Mouse (Mus musculus) right cerebral cortex, postnatal 14 days (tissue): ENCODE measurements around the gene Atl2.

ENCODE experiments used
- DNase-seq: peaks from one replicate; pipeline ENCODE4 v3.0.0; 2022

The Atl2 gene

DNA sequence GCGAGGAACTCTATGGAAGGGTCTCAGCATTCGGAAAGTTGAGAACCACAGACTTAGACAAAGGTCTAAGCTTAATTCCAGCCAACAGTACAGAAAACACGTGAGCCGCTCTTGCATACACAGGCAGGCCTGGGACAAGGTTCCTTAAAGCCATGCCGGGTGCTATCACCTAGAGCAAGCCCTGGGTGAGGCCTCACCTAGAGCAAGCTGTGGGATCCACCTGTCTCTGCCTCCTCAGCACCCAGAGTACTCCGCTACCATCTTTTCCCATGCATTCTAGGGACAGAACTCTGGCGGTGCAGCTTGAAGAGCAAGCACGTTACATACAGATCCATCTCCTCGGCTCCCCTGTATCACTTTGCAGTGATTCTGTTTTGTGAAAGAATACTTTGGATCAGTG is 78.4 kb downstream of the Atl2 start:
- no peak for DNase-seq

DNA sequence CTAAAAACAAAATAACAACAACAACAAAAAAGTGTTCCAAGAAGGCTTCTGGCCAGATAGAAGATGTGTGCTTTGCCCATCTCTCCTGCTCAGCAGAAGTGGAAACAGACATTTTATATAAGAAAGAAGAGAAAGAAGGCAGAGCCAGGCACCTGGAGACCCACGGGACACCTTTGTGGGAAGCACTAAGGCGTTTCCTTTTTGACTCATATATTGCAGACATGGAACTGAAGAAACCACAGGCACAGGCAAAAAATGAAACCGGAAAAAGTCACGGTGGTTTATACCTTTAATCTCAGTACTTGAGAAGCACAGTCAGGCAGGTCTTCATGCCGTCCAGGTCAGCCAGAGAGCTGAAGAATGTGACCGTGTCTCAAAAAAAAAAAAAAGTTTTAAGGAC is 79.0 kb downstream of the Atl2 start:
- no peak for DNase-seq

DNA sequence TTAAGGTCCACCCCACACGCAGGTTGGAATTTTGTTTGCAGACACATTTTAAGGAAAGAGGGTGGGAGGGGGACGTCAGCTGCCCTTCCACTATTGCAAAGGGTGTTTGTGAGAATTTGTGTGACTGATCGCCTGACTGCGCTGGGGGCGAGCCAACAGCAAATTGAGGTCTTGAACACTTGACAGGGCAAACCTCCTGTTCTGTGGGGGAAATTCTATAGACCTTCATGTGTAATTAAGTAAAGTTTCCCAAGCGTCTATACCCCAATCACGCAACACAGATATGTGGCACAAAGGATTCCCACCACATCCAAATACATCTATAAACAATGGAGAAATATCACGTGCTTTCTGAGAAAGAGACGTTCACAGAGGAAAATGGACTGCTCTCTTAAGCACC is 85.5 kb downstream of the Atl2 start:
- DNase-seq = no peak

DNA sequence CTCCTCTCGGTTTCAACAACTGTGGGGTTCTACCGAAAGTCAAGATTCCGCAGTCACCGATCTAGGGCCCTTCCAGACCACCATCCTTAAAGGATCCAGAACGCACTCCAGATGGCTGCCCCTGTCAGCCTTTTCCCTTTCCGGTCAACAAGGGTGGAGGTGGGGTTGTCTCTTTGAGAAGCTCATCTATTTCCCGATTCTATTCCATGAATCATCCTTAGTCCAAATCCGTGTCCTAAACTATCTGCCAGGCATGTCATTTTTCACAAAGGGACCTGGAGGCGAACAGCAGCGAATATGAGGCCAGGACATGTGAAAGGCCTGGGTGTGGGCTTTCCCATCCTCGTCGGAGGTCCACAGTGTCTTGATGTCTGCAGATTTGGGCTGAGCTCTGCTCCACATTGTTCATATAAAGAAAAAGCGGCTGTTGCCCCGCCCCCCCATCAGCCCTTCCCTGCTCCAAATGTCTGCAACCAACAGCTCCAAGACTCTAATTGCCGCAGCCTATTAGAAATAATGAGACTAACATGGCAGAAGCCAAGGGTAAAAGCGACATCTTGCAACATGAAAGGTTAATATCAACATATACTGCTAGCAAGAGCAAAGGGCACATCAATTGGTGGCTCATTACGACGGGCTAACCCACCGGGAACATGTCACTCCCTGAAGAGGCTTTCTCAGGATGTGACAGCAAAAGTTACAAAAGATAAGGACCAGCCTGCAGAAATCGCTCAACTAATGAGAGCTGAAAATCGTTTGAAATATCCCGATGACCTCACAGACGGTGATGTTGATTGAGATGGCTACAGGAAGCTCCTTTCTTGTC is 86.2 kb downstream of the Atl2 start:
- DNase-seq = no peak

DNA sequence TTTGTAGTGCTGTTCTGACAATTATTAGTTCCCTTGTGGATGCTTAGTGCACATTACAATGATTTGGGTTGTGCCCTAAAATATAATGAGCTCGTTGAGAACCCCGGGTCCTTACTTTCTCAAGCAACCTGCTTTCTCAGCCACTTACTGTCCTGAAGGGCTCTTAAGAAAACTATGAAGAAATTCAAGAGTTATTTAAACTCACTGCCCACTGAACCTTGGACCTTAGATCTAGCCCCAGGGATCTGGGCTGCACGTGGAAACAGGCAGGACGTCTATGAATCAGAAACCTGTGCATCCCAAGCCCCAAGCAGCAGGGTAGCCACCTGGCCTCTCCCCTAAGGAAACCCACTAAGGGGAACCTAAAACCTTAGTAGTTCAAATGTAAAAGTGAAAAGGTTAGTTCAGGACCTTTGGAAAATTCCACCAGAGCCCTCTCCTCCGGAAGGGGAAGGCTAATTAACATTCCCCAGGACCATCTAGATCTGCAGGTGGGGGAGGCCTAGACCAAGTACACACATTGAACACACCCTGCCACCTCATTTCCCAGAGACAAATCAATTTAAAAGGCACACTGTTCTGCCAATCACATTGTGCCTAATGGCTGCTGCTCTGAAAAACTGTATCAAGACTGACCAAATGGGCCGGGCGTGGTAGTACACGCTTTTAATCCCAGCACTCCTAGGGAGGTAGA is 88.5 kb downstream of the Atl2 start:
- DNase-seq = no peak

- no peak for DNase-seq
These were observed 91.2 kb downstream of the Atl2 start for GRCm38 (mm10) chr17:79804747-79805146.

DNA sequence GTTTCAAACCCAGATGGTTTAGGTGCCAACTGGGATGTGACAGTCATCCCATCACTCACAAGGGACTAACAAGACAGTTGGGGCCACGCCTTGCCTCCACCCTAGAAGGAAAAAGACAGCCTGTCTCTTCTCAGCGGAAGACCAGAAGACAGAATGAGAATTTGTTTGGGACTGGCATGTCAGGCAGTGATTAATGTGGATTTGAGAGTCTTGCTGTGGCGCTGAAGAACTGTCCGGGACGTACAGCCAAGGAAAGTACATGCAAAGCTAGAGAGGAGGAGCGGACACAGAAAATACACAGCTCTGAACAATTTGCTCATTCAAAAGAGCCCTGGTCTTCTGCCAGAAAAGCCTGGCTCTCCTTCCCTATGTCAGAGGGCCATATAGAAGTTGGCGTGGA is 93.9 kb downstream of the Atl2 start:
- no peak for DNase-seq

DNA sequence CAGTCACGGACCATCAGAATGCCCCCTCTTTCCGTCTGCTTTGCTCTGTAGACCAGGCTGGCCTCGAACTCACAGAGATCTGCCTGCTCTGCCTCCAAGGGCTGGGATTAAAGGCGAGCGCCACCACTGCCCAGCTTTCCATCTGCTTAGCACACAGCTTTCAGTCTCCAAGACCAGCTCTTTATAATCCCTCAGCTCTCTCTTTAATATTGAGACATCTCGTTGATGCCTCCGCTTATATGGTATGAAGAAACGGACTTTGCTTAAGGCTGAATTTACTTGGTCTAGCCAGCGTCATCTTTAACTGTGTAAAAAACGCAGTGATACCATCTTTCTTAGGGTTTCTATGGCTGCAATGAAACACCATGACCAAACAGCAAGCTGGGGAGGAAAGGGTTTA is 97.1 kb downstream of the Atl2 start:
- no peak for DNase-seq
